Mouse (Mus musculus) thymus, adult 2 months (tissue): ENCODE results near the gene Spon1.

Experiments
- CTCF ChIP-seq: fragments of 200-500 bp; IDR thresholded peaks from 2 replicates; pipeline ENCODE4 v1.5.1; 2012; ENCODE audit warnings: mild to moderate bottlenecking, control low read depth, low read length, moderate library complexity, borderline replicate concordance; ENCODE audit not compliant: control insufficient read depth, poor library complexity, insufficient read depth; ENCODE audit errors: extremely low read depth
- POLR2A ChIP-seq: fragments of 200-500 bp; IDR thresholded peaks from 2 replicates; pipeline ENCODE4 v1.6.1; 2012; ENCODE audit warnings: mild to moderate bottlenecking, low read length, control low read depth, moderate library complexity; ENCODE audit not compliant: control insufficient read depth, poor library complexity, insufficient read depth; ENCODE audit errors: extremely low read depth

GRCm38 (mm10) chr7:113797134-113797533, 31.3 kb downstream of the Spon1 start:
- TF ChIP-seq POLR2A (no peak), CTCF (no peak)
